Mouse (Mus musculus) embryonic facial prominence, embryonic 13.5 days (tissue): ENCODE measurements at regions not wholly inside any gene's neighbourhood (a gene's known extent, or its start where the extent isn't known, plus 50 kb on each side); places are given as distances from the start of the nearest gene placed in this dataset.

ENCODE experiments used
- ATAC-seq: fragments of 200-750 bp; cut with Nextera tagmentation; 2 replicates; pipeline ENCODE4 v1.8.0; 2017; ENCODE audit warnings: low read depth; ENCODE audit not compliant: insufficient number of reproducible peaks, insufficient read depth, low FRiP score, low TSS enrichment
- H3K27ac ChIP-seq: fragments of 300-500 bp; sonication (generic); 2 replicates; pipeline ENCODE4 v1.5.1; 2015; ENCODE audit warnings: moderate library complexity, mild to moderate bottlenecking, inconsistent platforms
- H3K27me3 ChIP-seq: fragments of 300-500 bp; sonication (generic); 2 replicates; pipeline ENCODE4 v1.6.1; 2015; ENCODE audit warnings: mild to moderate bottlenecking, inconsistent platforms
- H3K36me3 ChIP-seq: fragments of 300-500 bp; sonication (generic); 2 replicates; pipeline ENCODE4 v1.6.1; 2015; ENCODE audit warnings: mild to moderate bottlenecking, inconsistent platforms
- H3K4me1 ChIP-seq: fragments of 300-500 bp; sonication (generic); 2 replicates; pipeline ENCODE4 v1.6.1; 2015; ENCODE audit warnings: inconsistent platforms
- H3K4me2 ChIP-seq: fragments of 300-500 bp; sonication (generic); 2 replicates; pipeline ENCODE4 v1.6.1; 2015; ENCODE audit warnings: moderate library complexity, mild to moderate bottlenecking, inconsistent platforms
- H3K4me3 ChIP-seq: fragments of 300-500 bp; sonication (generic); 2 replicates; pipeline ENCODE4 v1.5.1; 2015; ENCODE audit warnings: mild to moderate bottlenecking, inconsistent platforms
- H3K9ac ChIP-seq: fragments of 300-500 bp; sonication (generic); 2 replicates; pipeline ENCODE4 v1.6.1; 2015; ENCODE audit warnings: mild to moderate bottlenecking, inconsistent platforms
- H3K9me3 ChIP-seq: fragments of 300-500 bp; sonication (generic); 2 replicates; pipeline ENCODE4 v1.6.1; 2016; ENCODE audit warnings: inconsistent platforms
- WGBS: fragments of 180-500 bp; shearing (Covaris S2); methylation state at CpG from one replicate; pipeline ENCODE4 v1.1.7; 2015; ENCODE audit warnings: mixed read lengths; 5-methylcytosine and 5-hydroxymethylcytosine counted together

- H3K9ac ChIP-seq: no peak overlapping the region
- no peaks in the 10 kb centered on the region for H3K36me3 ChIP-seq
- H3K9me3 ChIP-seq: no peaks in the 10 kb centered on the region
- peak overlapping the region; percentile 39 for H3K4me3 ChIP-seq
- no peak overlapping the region for H3K27ac ChIP-seq
- peaks cover 22% of the 10 kb centered on the region for H3K27me3 ChIP-seq
- WGBS: 2% methylated on average over 3 of the region's 3 CpGs
- H3K4me2 ChIP-seq: peak overlapping the region; percentile 78
- ATAC-seq: no peak
- H3K4me1 ChIP-seq: peaks cover 33% of the 10 kb centered on the region
Observed at GRCm38 (mm10) chr10:43722164-43722563, 144.1 kb downstream of the Cd24a start.

GRCm38 (mm10) chr10:43722711-43723614 is 144.9 kb downstream of the Cd24a start:
- H3K9me3 ChIP-seq: no peaks in the 10 kb centered on the region
- H3K4me3 ChIP-seq: peak overlapping the region; percentile 39
- 1% methylated on average over 23 of the region's 23 CpGs for WGBS
- no peaks in the 10 kb centered on the region for H3K36me3 ChIP-seq
- H3K27ac ChIP-seq: peak overlapping the region; percentile 66
- H3K4me1 ChIP-seq: peaks cover 36% of the 10 kb centered on the region
- peak overlapping the region; percentile 62 for H3K9ac ChIP-seq
- peak overlapping the region; percentile 78 for H3K4me2 ChIP-seq
- peak; percentile 60; the same call in 1 of the 2 replicates for ATAC-seq
- peaks cover 22% of the 10 kb centered on the region for H3K27me3 ChIP-seq

- no peak for ATAC-seq
- peaks cover 35% of the 10 kb centered on the region for H3K4me1 ChIP-seq
Observed at GRCm38 (mm10) chr10:43723615-43723937, 145.5 kb downstream of the Cd24a start.

GRCm38 (mm10) chr10:43727746-43728145 is 149.7 kb downstream of the Cd24a start:
- no peak overlapping the region for H3K9ac ChIP-seq
- 47% methylated on average over 6 of the region's 6 CpGs for WGBS
- no peak overlapping the region for H3K27ac ChIP-seq
- H3K9me3 ChIP-seq: no peaks in the 10 kb centered on the region
- peaks cover 17% of the 10 kb centered on the region for H3K4me1 ChIP-seq
- no peaks in the 10 kb centered on the region for H3K36me3 ChIP-seq
- peaks cover 10% of the 10 kb centered on the region for H3K27me3 ChIP-seq
- H3K4me3 ChIP-seq: no peak overlapping the region
- no peak for ATAC-seq
- H3K4me2 ChIP-seq: no peak overlapping the region

More at GRCm38 (mm10) chr10:43723615-43723937, 145.5 kb downstream of the Cd24a start:
- Histone ChIP-seq H3K4me3 (peak overlapping the region; percentile 39), H3K9ac (peak overlapping the region; percentile 62), H3K36me3 (no peaks in the 10 kb centered on the region), H3K4me2 (peak overlapping the region; percentile 78), H3K9me3 (no peaks in the 10 kb centered on the region), H3K27ac (peak overlapping the region; percentile 66), H3K27me3 (peaks cover 22% of the 10 kb centered on the region)
- WGBS: 1% methylated on average over 12 of the region's 12 CpGs

GRCm38 (mm10) chr10:43729184-43729583 is 151.1 kb downstream of the Cd24a start:
- Histone ChIP-seq H3K27me3 (peaks cover 10% of the 10 kb centered on the region), H3K9ac (no peak overlapping the region), H3K36me3 (no peaks in the 10 kb centered on the region), H3K9me3 (no peaks in the 10 kb centered on the region), H3K4me3 (no peak overlapping the region), H3K4me2 (no peak overlapping the region), H3K4me1 (0 out of 2 replicates have a peak, but pooled peaks cover 3% of the 10 kb centered on the region), H3K27ac (no peak overlapping the region)
- WGBS: 57% methylated on average over 3 of the region's 3 CpGs
- ATAC-seq: no peak

GRCm38 (mm10) chr10:43733618-43734415 is 155.7 kb downstream of the Cd24a start:
- Histone ChIP-seq H3K9me3 (no peaks in the 10 kb centered on the region), H3K4me1 (no peaks in the 10 kb centered on the region), H3K36me3 (no peaks in the 10 kb centered on the region), H3K27ac (no peak overlapping the region), H3K4me3 (no peak overlapping the region), H3K9ac (no peak overlapping the region), H3K4me2 (no peak overlapping the region), H3K27me3 (peaks cover 5% of the 10 kb centered on the region; the same call in 1 of the 2 replicates)
- no peak for ATAC-seq
- WGBS: 70% methylated on average over 13 of the region's 13 CpGs

GRCm38 (mm10) chr10:43739181-43739580 is 161.1 kb downstream of the Cd24a start:
- no peak overlapping the region for H3K4me3 ChIP-seq
- H3K9me3 ChIP-seq: no peaks in the 10 kb centered on the region
- no peak for ATAC-seq
- H3K9ac ChIP-seq: no peak overlapping the region
- H3K4me2 ChIP-seq: no peak overlapping the region
- peaks cover 27% of the 10 kb centered on the region for H3K4me1 ChIP-seq
- H3K27me3 ChIP-seq: peaks cover 5% of the 10 kb centered on the region; the same call in 1 of the 2 replicates
- H3K36me3 ChIP-seq: no peaks in the 10 kb centered on the region
- no peak overlapping the region for H3K27ac ChIP-seq
- WGBS: 78% methylated on average over 2 of the region's 2 CpGs

GRCm38 (mm10) chr10:43739718-43740117 is 161.6 kb downstream of the Cd24a start:
- WGBS: 48% methylated on average over 8 of the region's 8 CpGs
- no peak overlapping the region for H3K4me2 ChIP-seq
- no peaks in the 10 kb centered on the region for H3K36me3 ChIP-seq
- ATAC-seq: no peak
- no peak overlapping the region for H3K4me3 ChIP-seq
- H3K27ac ChIP-seq: no peak overlapping the region
- no peaks in the 10 kb centered on the region for H3K9me3 ChIP-seq
- H3K4me1 ChIP-seq: peaks cover 27% of the 10 kb centered on the region
- peaks cover 5% of the 10 kb centered on the region; the same call in 1 of the 2 replicates for H3K27me3 ChIP-seq
- H3K9ac ChIP-seq: no peak overlapping the region

GRCm38 (mm10) chr10:43740204-43740865 is 161.2 kb downstream of the Qrsl1 start:
- H3K27me3 ChIP-seq: peaks cover 5% of the 10 kb centered on the region; the same call in 1 of the 2 replicates
- peak overlapping the region; percentile 41 for H3K4me2 ChIP-seq
- ATAC-seq: no peak
- peaks cover 27% of the 10 kb centered on the region for H3K4me1 ChIP-seq
- no peaks in the 10 kb centered on the region for H3K36me3 ChIP-seq
- H3K27ac ChIP-seq: 0 out of 2 replicates have a peak overlapping the region, but pooled peaks have one; percentile 13
- H3K4me3 ChIP-seq: no peak overlapping the region
- 0 out of 2 replicates have a peak overlapping the region, but pooled peaks have one; percentile 11 for H3K9ac ChIP-seq
- 25% methylated on average over 13 of the region's 13 CpGs for WGBS
- no peaks in the 10 kb centered on the region for H3K9me3 ChIP-seq

- H3K9ac ChIP-seq: no peak overlapping the region
- H3K4me1 ChIP-seq: peaks cover 27% of the 10 kb centered on the region
- no peaks in the 10 kb centered on the region for H3K9me3 ChIP-seq
- H3K27me3 ChIP-seq: peaks cover 5% of the 10 kb centered on the region; the same call in 1 of the 2 replicates
- no peak overlapping the region for H3K4me2 ChIP-seq
- no peak overlapping the region for H3K27ac ChIP-seq
- ATAC-seq: no peak
- H3K4me3 ChIP-seq: no peak overlapping the region
- WGBS: 64% methylated on average over 18 of the region's 18 CpGs
- no peaks in the 10 kb centered on the region for H3K36me3 ChIP-seq
Observed at GRCm38 (mm10) chr10:43741361-43742084, 160.0 kb downstream of the Qrsl1 start.
